Mouse (Mus musculus): ENCODE measurements around the gene Gm43191.
"Not testable (repeated sequence)": the region's sequence is repeated elsewhere in the genome, so short reads cannot be mapped to it uniquely, and the experiment has no call there.

Gene Gm43191

GRCm38 (mm10) chr3:116661870-116662414 is 19.1 kb downstream of the Gm43191 start:
- no peak for DNase-seq (ENCODE audit: low spot score)

GRCm38 (mm10) chr3:116661288-116661869 is 19.7 kb downstream of the Gm43191 start:
- DNase-seq (ENCODE audit: low spot score) = no peak

GRCm38 (mm10) chr3:116659856-116660430 is 21.1 kb downstream of the Gm43191 start:
- no peak for DNase-seq (ENCODE audit: low spot score)

GRCm38 (mm10) chr3:116658928-116659565 is 22.0 kb downstream of the Gm43191 start:
- no peak for DNase-seq (ENCODE audit: low spot score)

GRCm38 (mm10) chr3:116656184-116656965 is 24.7 kb downstream of the Gm43191 start:
- no peak for DNase-seq (ENCODE audit: low spot score)

- not testable (repeated sequence) for DNase-seq (ENCODE audit: low spot score)
Measured at GRCm38 (mm10) chr3:116654051-116654450, 27.0 kb downstream of the Gm43191 start.

GRCm38 (mm10) chr3:116653278-116653945 is 27.6 kb downstream of the Gm43191 start:
- DNase-seq (ENCODE audit: low spot score) = no peak

GRCm38 (mm10) chr3:116652033-116652446 is 29.0 kb downstream of the Gm43191 start:
- DNase-seq (ENCODE audit: low spot score) = no peak

GRCm38 (mm10) chr3:116650698-116651097 is 30.4 kb downstream of the Gm43191 start:
- no peak for DNase-seq (ENCODE audit: low spot score)

GRCm38 (mm10) chr3:116648805-116649204 is 32.3 kb downstream of the Gm43191 start:
- no peak for DNase-seq (ENCODE audit: low spot score)

GRCm38 (mm10) chr3:116646387-116646786 is 34.7 kb downstream of the Gm43191 start:
- DNase-seq (ENCODE audit: low spot score) = no peak

GRCm38 (mm10) chr3:116642373-116642772 is 38.7 kb downstream of the Gm43191 start:
- DNase-seq (ENCODE audit: low spot score) = no peak

GRCm38 (mm10) chr3:116641811-116642371 is 39.2 kb downstream of the Gm43191 start:
- no peak for DNase-seq (ENCODE audit: low spot score)

- no peak for DNase-seq (ENCODE audit: low spot score)
Measured at GRCm38 (mm10) chr3:116640024-116640423, 41.0 kb downstream of the Gm43191 start.

- DNase-seq (ENCODE audit: low spot score) = no peak
Measured at GRCm38 (mm10) chr3:116638572-116638971, 42.5 kb downstream of the Gm43191 start.

GRCm38 (mm10) chr3:116637693-116638476 is 43.2 kb downstream of the Gm43191 start:
- DNase-seq (ENCODE audit: low spot score) = no peak

GRCm38 (mm10) chr3:116635799-116636198 is 45.3 kb downstream of the Gm43191 start:
- DNase-seq (ENCODE audit: low spot score) = no peak

- DNase-seq (ENCODE audit: low spot score) = no peak
Measured at GRCm38 (mm10) chr3:116634853-116635252, 46.2 kb downstream of the Gm43191 start.

GRCm38 (mm10) chr3:116634091-116634490 is 47.0 kb downstream of the Gm43191 start:
- DNase-seq (ENCODE audit: low spot score) = no peak

- no peak for DNase-seq (ENCODE audit: low spot score)
Measured at GRCm38 (mm10) chr3:116632971-116633370, 48.1 kb downstream of the Gm43191 start.

GRCm38 (mm10) chr3:116631459-116631858 is 49.6 kb downstream of the Gm43191 start:
- DNase-seq (ENCODE audit: low spot score) = no peak
